Mouse (Mus musculus) lung, adult 2 months (tissue): ENCODE data around the gene Abhd10.

ENCODE experiments used
- CTCF ChIP-seq: fragments of 200-500 bp; IDR thresholded peaks from 2 replicates; pipeline ENCODE4 v1.5.1; 2011; ENCODE audit warnings: mild to moderate bottlenecking, low read length, control low read depth; ENCODE audit not compliant: insufficient read depth
- POLR2A ChIP-seq: fragments of 200-500 bp; IDR thresholded peaks from 2 replicates; pipeline ENCODE4 v1.6.1; 2011; ENCODE audit warnings: low read depth, mild to moderate bottlenecking, control low read depth, low read length, borderline replicate concordance; ENCODE audit errors: extremely low read depth

DNA sequence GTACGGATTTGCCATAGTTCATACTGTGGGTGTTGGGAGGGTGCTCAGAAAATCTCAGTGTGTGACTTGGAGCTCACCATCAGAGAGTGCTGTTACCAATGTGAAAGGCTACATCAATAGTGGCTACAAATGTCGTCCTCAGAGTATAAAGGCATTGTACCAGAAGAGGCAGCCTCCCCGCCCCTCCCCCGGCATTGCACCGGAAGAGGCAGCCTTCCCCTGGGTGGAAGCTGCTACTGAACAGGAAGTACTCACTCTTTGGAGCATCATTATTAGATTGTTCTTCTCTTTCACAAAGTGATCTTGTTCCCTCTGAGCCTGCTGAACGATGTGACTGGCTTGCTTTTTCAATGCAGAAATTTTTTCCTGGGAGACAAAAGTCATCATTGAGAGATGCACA, 37.2 kb upstream of the Abhd10 start:
- no peak for TF ChIP-seq CTCF
- TF ChIP-seq POLR2A, result no peak
